Mouse (Mus musculus) liver, adult 2 months (tissue): ENCODE results near the gene Tnfaip8l1. TPM values are rescaled to one million over a fixed set of nuclear protein-coding genes. Genes with fewer than 3 reads are reported as not detected.

Experiments used
- DNase-seq: peaks from one replicate; pipeline ENCODE4 v3.0.0-alpha.2; 2011; ENCODE audit warnings: low read depth, low spot score; ENCODE audit errors: extremely low read depth
- H3K27ac ChIP-seq: fragments of 200-500 bp; replicated peaks from 2 replicates; pipeline ENCODE4 v1.5.1; 2012; ENCODE audit warnings: low read depth, mild to moderate bottlenecking, control low read depth, inconsistent platforms, low read length; ENCODE audit not compliant: insufficient read depth
- H3K27me3 ChIP-seq: fragments of 200-500 bp; 2 replicates; pipeline ENCODE4 v1.6.1; 2012; ENCODE audit warnings: mild to moderate bottlenecking, moderate library complexity, low read length, inconsistent platforms; ENCODE audit not compliant: control insufficient read depth, insufficient read depth
- H3K36me3 ChIP-seq: fragments of 200-500 bp; 2 replicates; pipeline ENCODE4 v1.6.1; 2012; ENCODE audit warnings: low read length, inconsistent platforms; ENCODE audit not compliant: control insufficient read depth, insufficient read depth
- H3K4me1 ChIP-seq: fragments of 200-500 bp; 2 replicates; pipeline ENCODE4 v1.6.1; 2011; ENCODE audit warnings: low read length; ENCODE audit not compliant: control insufficient read depth, insufficient read depth
- H3K4me3 ChIP-seq: fragments of 200-500 bp; 2 replicates; pipeline ENCODE4 v1.5.1; 2011; ENCODE audit warnings: low read depth, mild to moderate bottlenecking, control low read depth, low read length, moderate library complexity; ENCODE audit not compliant: insufficient read depth
- H3K79me2 ChIP-seq: fragments of 200-500 bp; 2 replicates; pipeline ENCODE4 v1.6.1; 2012; ENCODE audit warnings: inconsistent platforms, mild to moderate bottlenecking, low read length, moderate library complexity; ENCODE audit not compliant: control insufficient read depth, insufficient read depth
- H3K9ac ChIP-seq: fragments of 200-500 bp; 2 replicates; pipeline ENCODE4 v1.6.1; 2012; ENCODE audit warnings: low read depth, mild to moderate bottlenecking, control low read depth, inconsistent platforms, low read length
- CTCF ChIP-seq: fragments of 200-500 bp; IDR thresholded peaks from 2 replicates; pipeline ENCODE4 v1.5.1; 2011; ENCODE audit warnings: low read depth, low read length, control low read depth
- POLR2A ChIP-seq: fragments of 200-500 bp; IDR thresholded peaks from 2 replicates; pipeline ENCODE4 v1.6.1; 2011; ENCODE audit warnings: low read length, control low read depth; ENCODE audit not compliant: insufficient read depth; ENCODE audit errors: extremely low read depth
- WGBS: fragments of 180-500 bp; shearing (Covaris S2); methylation state at CpG from one replicate; pipeline ENCODE4 v1.1.7; 2018; 5-methylcytosine and 5-hydroxymethylcytosine counted together
- polyA plus RNA-seq: library from polyadenylated mRNA; depleted of rRNA; stranded (reverse); fragments of >200 nt; gene quantifications from 2 replicates; pipeline ENCODE4 v1.2.3, GENCODE M21; 2012
- total RNA-seq: library from RNA; depleted of rRNA; stranded (reverse); fragments of >200 nt; gene quantifications from 2 replicates; pipeline ENCODE4 v1.2.3, GENCODE M21; 2014

The Tnfaip8l1 gene
- total and polyA plus RNA-seq, 2 experiments, result 20.9 to 21.8 TPM

GRCm38 (mm10) chr17:56119981-56120880, 42.0 kb upstream of the Tnfaip8l1 start:
- DNase-seq, result peak; percentile 84
- H3K27ac ChIP-seq, result peak overlapping the region; percentile 95
- H3K36me3 ChIP-seq, result no peaks in the 10 kb centered on the region
- H3K9ac ChIP-seq, result peak overlapping the region; percentile 92
- TF ChIP-seq CTCF (no peak), POLR2A (peak; percentile 35; the same call in 1 of the 2 replicates)
- 3% methylated on average over 66 of the region's 66 CpGs for WGBS
- no peaks in the 10 kb centered on the region for H3K27me3 ChIP-seq
- peak overlapping the region; percentile 86 for H3K4me3 ChIP-seq
- H3K79me2 ChIP-seq, result peaks cover 10% of the 10 kb centered on the region; the same call in 1 of the 2 replicates
- H3K4me1 ChIP-seq, result peaks cover 21% of the 10 kb centered on the region

GRCm38 (mm10) chr17:56121826-56122225, 40.5 kb upstream of the Tnfaip8l1 start, which contains the start of gene Lrg1:
Gene Lrg1, minus strand, starts transcription at chr17:56122001.
- WGBS, result 8% methylated on average over 2 of the region's 2 CpGs
- Histone ChIP-seq H3K79me2 (peaks cover 10% of the 10 kb centered on the region; the same call in 1 of the 2 replicates), H3K27ac (peak within 1 kb of the TSS; percentile 95), H3K4me3 (peak within 1 kb of the TSS; percentile 86), H3K4me1 (peaks cover 13% of the 10 kb centered on the region), H3K9ac (peak within 1 kb of the TSS; percentile 92), H3K27me3 (no peaks in the 10 kb centered on the region), H3K36me3 (no peaks in the 10 kb centered on the region)
- peak; percentile 84 for DNase-seq
- no peak for TF ChIP-seq CTCF
- no peak for TF ChIP-seq POLR2A

- no peak for DNase-seq
- 81% methylated on average over 12 of the region's 12 CpGs for WGBS
- TF ChIP-seq POLR2A (no peak), CTCF (no peak)
Measured at GRCm38 (mm10) chr17:56123161-56123560, 39.1 kb upstream of the Tnfaip8l1 start.

GRCm38 (mm10) chr17:56123681-56124340, 38.5 kb upstream of the Tnfaip8l1 start:
- Histone ChIP-seq H3K9ac (peak overlapping the region; percentile 94), H3K4me3 (peak overlapping the region; percentile 57)
- no peak for DNase-seq

More at GRCm38 (mm10) chr17:56123161-56123560, 39.1 kb upstream of the Tnfaip8l1 start:
- Histone ChIP-seq H3K9ac (peak overlapping the region; percentile 45), H3K79me2 (peaks cover 10% of the 10 kb centered on the region; the same call in 1 of the 2 replicates), H3K27me3 (no peaks in the 10 kb centered on the region), H3K27ac (peak overlapping the region; percentile 50), H3K36me3 (no peaks in the 10 kb centered on the region), H3K4me1 (peaks cover 13% of the 10 kb centered on the region), H3K4me3 (peak overlapping the region; percentile 40)

GRCm38 (mm10) chr17:56124377-56125275, 37.7 kb upstream of the Tnfaip8l1 start:
- H3K4me3 ChIP-seq, result peak overlapping the region; percentile 57
- no peaks in the 10 kb centered on the region for H3K27me3 ChIP-seq
- DNase-seq, result peak; percentile 91
- peaks cover 7% of the 10 kb centered on the region for H3K4me1 ChIP-seq
- peaks cover 10% of the 10 kb centered on the region; the same call in 1 of the 2 replicates for H3K79me2 ChIP-seq
- H3K36me3 ChIP-seq, result no peaks in the 10 kb centered on the region
- H3K27ac ChIP-seq, result peak overlapping the region; percentile 92
- peak overlapping the region; percentile 94 for H3K9ac ChIP-seq
- 23% methylated on average over 59 of the region's 59 CpGs for WGBS
- peak; percentile 88 for TF ChIP-seq CTCF
- peak; percentile 72; the same call in 1 of the 2 replicates for TF ChIP-seq POLR2A

More at GRCm38 (mm10) chr17:56123681-56124340, 38.5 kb upstream of the Tnfaip8l1 start:
- Histone ChIP-seq H3K79me2 (peaks cover 10% of the 10 kb centered on the region; the same call in 1 of the 2 replicates), H3K27me3 (no peaks in the 10 kb centered on the region), H3K4me1 (peaks cover 13% of the 10 kb centered on the region), H3K36me3 (no peaks in the 10 kb centered on the region), H3K27ac (peak overlapping the region; percentile 92)
- TF ChIP-seq POLR2A (no peak), CTCF (no peak)
- WGBS, result 28% methylated on average over 59 of the region's 59 CpGs
